Mouse (Mus musculus): Measurements from ENCODE around the gene Vstm5. TPM values are rescaled to one million over a fixed set of nuclear protein-coding genes. Genes with fewer than 3 reads are reported as not detected.
"Not testable (repeated sequence)": the region's sequence is repeated elsewhere in the genome, so short reads cannot be mapped to it uniquely, and the experiment has no call there.

Vstm5 gene
- 19.5 and 20.4 TPM in 2 replicates for polyA plus RNA-seq (2015; fragmentation: Nextera tagmentation; extraction: Ambion mirVana)

- H3K4me2 ChIP-seq (replicated peaks; ENCODE audit: low read depth), result peak within 1 kb of the TSS; percentile 86
- H3K9me3 ChIP-seq (ENCODE audit: control insufficient read depth, low read length), result no peaks in the 10 kb centered on the region
- H3K4me3 ChIP-seq (ENCODE audit: low read depth, low read length), result peak within 1 kb of the TSS; percentile 52
- TF ChIP-seq EP300 (optimal IDR thresholded peaks at IDR 0.05) (no peak), CTCF (IDR thresholded peaks at IDR 0.05; ENCODE audit: low read depth) (peak; percentile 63)
- ATAC-seq (ENCODE audit: low FRiP score, low TSS enrichment) (peak; percentile 68), DNase-seq (ENCODE audit: low spot score) (peak; percentile 74)
- H3K27me3 ChIP-seq (ENCODE audit: control insufficient read depth, insufficient read depth, low read length), result no peaks in the 10 kb centered on the region
- H3K9ac ChIP-seq (ENCODE audit: low read length), result peak within 1 kb of the TSS; percentile 76
- WGBS, result 5% methylated on average over 35 of the region's 35 CpGs
- no peaks in the 10 kb centered on the region; the same call in 1 of the 2 replicates for H3K4me1 ChIP-seq (replicated peaks; ENCODE audit: control insufficient read depth, insufficient read depth)
- H3K36me3 ChIP-seq (ENCODE audit: control insufficient read depth, insufficient read depth, low read length), result no peaks in the 10 kb centered on the region
- peak within 1 kb of the TSS; percentile 88 for H3K27ac ChIP-seq (replicated peaks)
Observed at GRCm38 (mm10) chr9:15239042-15239925, at the start of gene Vstm5. Gene Vstm5, plus strand, starts transcription at chr9:15239045.

- not testable (repeated sequence) for H3K9me3 ChIP-seq (ENCODE audit: control insufficient read depth, low read length); H3K4me3 ChIP-seq (ENCODE audit: low read depth, low read length); H3K27me3 ChIP-seq (ENCODE audit: control insufficient read depth, insufficient read depth, low read length); ATAC-seq (ENCODE audit: low FRiP score, low TSS enrichment); H3K9ac ChIP-seq (ENCODE audit: low read length); H3K4me1 ChIP-seq (replicated peaks; ENCODE audit: control insufficient read depth, insufficient read depth); H3K27ac ChIP-seq (replicated peaks); H3K36me3 ChIP-seq (ENCODE audit: control insufficient read depth, insufficient read depth, low read length); DNase-seq (ENCODE audit: low spot score); H3K4me2 ChIP-seq (replicated peaks; ENCODE audit: low read depth)
- WGBS, result 53% methylated on average over 10 of the region's 10 CpGs
Observed at GRCm38 (mm10) chr9:15194806-15195205, 44.0 kb upstream of the Vstm5 start.

GRCm38 (mm10) chr9:15206631-15207030 lies 32.2 kb upstream of the Vstm5 start:
- 89% methylated on average over 4 of the region's 4 CpGs for WGBS
- no peak for TF ChIP-seq CTCF (IDR thresholded peaks at IDR 0.05; ENCODE audit: low read depth)
- H3K27me3 ChIP-seq (ENCODE audit: control insufficient read depth, insufficient read depth, low read length), result no peaks in the 10 kb centered on the region
- no peak overlapping the region for H3K9ac ChIP-seq (ENCODE audit: low read length)
- no peak overlapping the region for H3K4me2 ChIP-seq (replicated peaks; ENCODE audit: low read depth)
- no peaks in the 10 kb centered on the region for H3K36me3 ChIP-seq (ENCODE audit: control insufficient read depth, insufficient read depth, low read length)
- DNase-seq (ENCODE audit: low spot score) (no peak), ATAC-seq (ENCODE audit: low FRiP score, low TSS enrichment) (no peak)
- no peaks in the 10 kb centered on the region for H3K9me3 ChIP-seq (ENCODE audit: control insufficient read depth, low read length)
- H3K4me1 ChIP-seq (replicated peaks; ENCODE audit: control insufficient read depth, insufficient read depth), result no peaks in the 10 kb centered on the region
- H3K4me3 ChIP-seq (ENCODE audit: low read depth, low read length), result no peak overlapping the region
- no peak overlapping the region for H3K27ac ChIP-seq (replicated peaks)

- no peaks in the 10 kb centered on the region for H3K4me1 ChIP-seq (replicated peaks; ENCODE audit: control insufficient read depth, insufficient read depth)
- DNase-seq (ENCODE audit: low spot score) (no peak), ATAC-seq (ENCODE audit: low FRiP score, low TSS enrichment) (no peak)
- TF ChIP-seq EP300 (optimal IDR thresholded peaks at IDR 0.05) (no peak), CTCF (IDR thresholded peaks at IDR 0.05; ENCODE audit: low read depth) (no peak)
- H3K9ac ChIP-seq (ENCODE audit: low read length), result no peak overlapping the region
- H3K9me3 ChIP-seq (ENCODE audit: control insufficient read depth, low read length), result no peaks in the 10 kb centered on the region
- H3K4me3 ChIP-seq (ENCODE audit: low read depth, low read length), result no peak overlapping the region
- H3K27me3 ChIP-seq (ENCODE audit: control insufficient read depth, insufficient read depth, low read length), result no peaks in the 10 kb centered on the region
- 58% methylated on average over 2 of the region's 2 CpGs for WGBS
- H3K4me2 ChIP-seq (replicated peaks; ENCODE audit: low read depth), result no peak overlapping the region
- no peak overlapping the region for H3K27ac ChIP-seq (replicated peaks)
- no peaks in the 10 kb centered on the region for H3K36me3 ChIP-seq (ENCODE audit: control insufficient read depth, insufficient read depth, low read length)
Observed at GRCm38 (mm10) chr9:15209320-15209719, 29.5 kb upstream of the Vstm5 start.

- H3K36me3 ChIP-seq (ENCODE audit: control insufficient read depth, insufficient read depth, low read length), result no peaks in the 10 kb centered on the region
- no peak overlapping the region for H3K9ac ChIP-seq (ENCODE audit: low read length)
- WGBS, result 77% methylated on average over 3 of the region's 3 CpGs
- DNase-seq (ENCODE audit: low spot score) (no peak), ATAC-seq (ENCODE audit: low FRiP score, low TSS enrichment) (no peak)
- no peak overlapping the region for H3K4me3 ChIP-seq (ENCODE audit: low read depth, low read length)
- no peak overlapping the region for H3K4me2 ChIP-seq (replicated peaks; ENCODE audit: low read depth)
- no peaks in the 10 kb centered on the region for H3K27me3 ChIP-seq (ENCODE audit: control insufficient read depth, insufficient read depth, low read length)
- H3K27ac ChIP-seq (replicated peaks), result no peak overlapping the region
- TF ChIP-seq EP300 (optimal IDR thresholded peaks at IDR 0.05), result no peak
- TF ChIP-seq CTCF (IDR thresholded peaks at IDR 0.05; ENCODE audit: low read depth), result peak; percentile 58
- no peaks in the 10 kb centered on the region for H3K4me1 ChIP-seq (replicated peaks; ENCODE audit: control insufficient read depth, insufficient read depth)
- H3K9me3 ChIP-seq (ENCODE audit: control insufficient read depth, low read length), result no peaks in the 10 kb centered on the region
Observed at GRCm38 (mm10) chr9:15211876-15212275, 27.0 kb upstream of the Vstm5 start.

- 81% methylated on average over 1 of the region's 1 CpGs for WGBS
Observed at GRCm38 (mm10) chr9:15213695-15214094, 25.1 kb upstream of the Vstm5 start.

More at GRCm38 (mm10) chr9:15213695-15214094, 25.1 kb upstream of the Vstm5 start:
- DNase-seq (ENCODE audit: low spot score) (no peak), ATAC-seq (ENCODE audit: low FRiP score, low TSS enrichment) (no peak)
- H3K4me1 ChIP-seq (replicated peaks; ENCODE audit: control insufficient read depth, insufficient read depth), result no peaks in the 10 kb centered on the region
- H3K9ac ChIP-seq (ENCODE audit: low read length), result no peak overlapping the region
- no peak for TF ChIP-seq CTCF (IDR thresholded peaks at IDR 0.05; ENCODE audit: low read depth)
- TF ChIP-seq EP300 (optimal IDR thresholded peaks at IDR 0.05), result no peak
- H3K4me2 ChIP-seq (replicated peaks; ENCODE audit: low read depth), result no peak overlapping the region
- no peaks in the 10 kb centered on the region for H3K27me3 ChIP-seq (ENCODE audit: control insufficient read depth, insufficient read depth, low read length)
- no peak overlapping the region for H3K27ac ChIP-seq (replicated peaks)
- no peaks in the 10 kb centered on the region for H3K9me3 ChIP-seq (ENCODE audit: control insufficient read depth, low read length)
- H3K36me3 ChIP-seq (ENCODE audit: control insufficient read depth, insufficient read depth, low read length), result no peaks in the 10 kb centered on the region
- H3K4me3 ChIP-seq (ENCODE audit: low read depth, low read length), result no peak overlapping the region

Measured in stomach, postnatal 0 days (tissue).